Mouse (Mus musculus) ES-E14 (cell line): ENCODE measurements at regions not wholly inside any gene's neighbourhood (a gene's known extent, or its start where the extent isn't known, plus 50 kb on each side); places are given as distances from the start of the nearest gene placed in this dataset.

Experiments used
- MAFK ChIP-seq: IDR thresholded peaks from 2 replicates; pipeline ENCODE4 v1.6.1; 2014; ENCODE audit warnings: mild to moderate bottlenecking, low read depth, low read length, inconsistent platforms; ENCODE audit not compliant: insufficient read depth
- ZC3H11A ChIP-seq: IDR thresholded peaks from 2 replicates; pipeline ENCODE4 v1.6.1; 2012; ENCODE audit warnings: low read depth, mild to moderate bottlenecking, inconsistent platforms, low read length, borderline replicate concordance
- ZNF384 ChIP-seq: IDR thresholded peaks from 2 replicates; pipeline ENCODE4 v1.6.1; 2012; ENCODE audit warnings: low read depth, low read length, inconsistent platforms

GRCm38 (mm10) chr11:23168546-23169218 is 87.2 kb upstream of the Xpo1 start:
- TF ChIP-seq ZC3H11A (no peak), MAFK (no peak), ZNF384 (no peak)
